Mouse (Mus musculus): ENCODE data around the gene Mlf1. TPM values are rescaled to one million over a fixed set of nuclear protein-coding genes. Genes with fewer than 3 reads are reported as not detected.

The Mlf1 gene
- polyA plus RNA-seq (2014; fragmentation: Illumina TruSeq; extraction: RNeasy Lipid Tissue Mini Kit (QIAGEN cat#74804); ENCODE audit: low read depth, low replicate concordance) = not detected

DNA sequence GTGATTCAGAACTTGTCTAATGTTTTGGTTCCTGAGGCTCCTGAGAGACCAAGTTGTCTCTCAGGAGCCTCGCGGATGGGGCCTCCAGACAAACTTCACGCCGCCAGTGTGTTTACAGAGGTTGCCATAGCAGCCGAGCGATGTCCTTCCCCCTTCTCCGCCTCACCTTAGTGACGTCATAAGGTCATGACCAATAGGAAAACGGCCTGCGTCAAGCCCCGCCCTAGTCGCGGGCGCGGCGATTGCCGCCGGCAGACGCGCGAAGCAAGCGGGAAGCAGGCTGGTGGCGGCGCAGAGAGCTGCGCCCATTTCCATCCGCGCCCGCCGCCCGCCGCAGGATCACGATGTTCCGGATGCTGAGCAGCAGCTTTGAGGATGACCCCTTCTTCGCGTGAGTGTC is at the start of gene Mlf1:
Gene Mlf1, plus strand, starts transcription at position 226 of the 400 bp plus-strand sequence.

DNA sequence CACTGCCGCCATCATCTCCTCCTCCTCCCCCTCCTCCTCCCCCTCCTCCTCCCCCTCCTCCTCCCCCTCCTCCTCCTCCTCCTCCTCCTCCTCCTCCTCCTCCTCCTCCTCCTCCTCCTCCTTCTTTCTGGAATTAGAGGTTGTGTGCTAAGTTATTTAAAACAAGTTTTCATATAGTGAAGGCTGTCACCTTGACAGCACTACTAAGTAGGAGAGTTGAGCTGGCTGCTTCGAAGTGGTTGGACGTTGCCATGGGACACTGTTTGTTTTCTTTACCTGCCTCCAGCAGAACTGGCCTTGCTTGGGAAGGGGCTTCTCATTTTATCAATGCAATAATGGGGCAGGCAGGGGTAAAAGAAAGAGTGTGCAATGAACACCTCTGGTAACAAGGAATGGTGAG is 1.2 kb downstream of the Mlf1 start, which contains the start of gene Gm17402:
Gene Gm17402, minus strand, starts transcription at position 101 of the 400 bp plus-strand sequence.

DNA sequence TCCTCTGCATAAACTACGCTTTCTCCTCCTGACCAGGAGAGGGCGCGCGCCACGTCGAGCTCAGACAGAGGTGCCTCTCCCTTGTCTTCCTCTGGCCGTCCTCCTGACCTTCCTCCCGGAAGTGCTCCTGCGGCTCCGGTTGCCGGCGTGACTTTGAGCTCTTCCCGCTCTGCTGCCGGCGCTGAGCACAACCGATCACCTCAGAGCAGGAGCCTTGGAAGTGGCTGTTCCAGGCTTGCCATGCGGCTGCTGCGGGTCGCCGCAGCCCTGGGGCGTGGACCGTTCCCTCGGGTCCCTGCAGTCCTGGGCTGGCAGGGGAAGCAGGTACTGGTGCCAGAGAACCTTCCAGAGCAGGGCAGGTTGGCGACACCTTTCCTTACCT is 56.1 kb downstream of the Mlf1 start, which contains the start of gene Gfm1:
Gene Gfm1, plus strand, starts transcription at position 98 of the 382 bp plus-strand sequence.

Other genes with a start within 250 kb of the Mlf1 start
- gene Gm17402, start 1.1 kb downstream of the Mlf1 start, polyA plus RNA-seq (2014; fragmentation: Illumina TruSeq; extraction: RNeasy Lipid Tissue Mini Kit (QIAGEN cat#74804); ENCODE audit: low read depth, low replicate concordance) = not detected
- gene Gfm1, start 56.0 kb downstream of the Mlf1 start, polyA plus RNA-seq (2014; fragmentation: Illumina TruSeq; extraction: RNeasy Lipid Tissue Mini Kit (QIAGEN cat#74804); ENCODE audit: low read depth, low replicate concordance) = 107 TPM
- gene Lxn, start 89.8 kb downstream of the Mlf1 start, polyA plus RNA-seq (2014; fragmentation: Illumina TruSeq; extraction: RNeasy Lipid Tissue Mini Kit (QIAGEN cat#74804); ENCODE audit: low read depth, low replicate concordance) = 0.64 TPM
- gene Rarres1, start 141.4 kb downstream of the Mlf1 start, polyA plus RNA-seq (2014; fragmentation: Illumina TruSeq; extraction: RNeasy Lipid Tissue Mini Kit (QIAGEN cat#74804); ENCODE audit: low read depth, low replicate concordance) = 47.9 TPM
- 174 TPM for gene Mfsd1, start 208.6 kb downstream of the Mlf1 start, polyA plus RNA-seq (2014; fragmentation: Illumina TruSeq; extraction: RNeasy Lipid Tissue Mini Kit (QIAGEN cat#74804); ENCODE audit: low read depth, low replicate concordance)